Mouse (Mus musculus): ENCODE data around the gene D030056L22Rik.

DNA sequence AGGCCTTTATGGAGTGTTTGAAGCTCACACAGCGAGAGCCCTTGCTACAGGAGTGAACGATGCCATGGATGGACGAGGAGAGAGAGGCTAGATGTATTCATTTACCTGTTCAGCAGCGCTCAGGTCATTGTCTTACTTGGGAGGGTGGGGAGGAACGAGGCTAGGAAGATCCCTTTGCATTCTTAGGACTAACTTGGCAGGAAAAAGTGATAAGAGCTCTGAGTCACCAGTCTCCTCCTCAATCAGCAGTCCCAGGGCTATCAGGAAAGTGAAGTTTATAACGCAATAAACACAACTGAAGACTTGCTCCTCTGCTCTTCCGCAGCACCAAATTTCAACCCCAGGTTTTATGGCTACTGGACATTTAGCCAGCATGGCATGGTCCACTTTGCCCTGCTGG lies 17.3 kb downstream of the D030056L22Rik start:
- TF ChIP-seq CTCF (IDR thresholded peaks at IDR 0.05; ENCODE audit: control insufficient read depth, insufficient read depth, insufficient read length) (no peak), USF1 (IDR thresholded peaks at IDR 0.05; ENCODE audit: low read depth) (no peak), MYOD1 (IDR thresholded peaks at IDR 0.05; ENCODE audit: control insufficient read depth, insufficient read length, low read depth) (no peak), CEBPB (IDR thresholded peaks at IDR 0.05; ENCODE audit: low read depth) (no peak)

All from C2C12 (cell line).